Mouse (Mus musculus): ENCODE measurements around the gene Lmbrd2.

The Lmbrd2 gene

DNA sequence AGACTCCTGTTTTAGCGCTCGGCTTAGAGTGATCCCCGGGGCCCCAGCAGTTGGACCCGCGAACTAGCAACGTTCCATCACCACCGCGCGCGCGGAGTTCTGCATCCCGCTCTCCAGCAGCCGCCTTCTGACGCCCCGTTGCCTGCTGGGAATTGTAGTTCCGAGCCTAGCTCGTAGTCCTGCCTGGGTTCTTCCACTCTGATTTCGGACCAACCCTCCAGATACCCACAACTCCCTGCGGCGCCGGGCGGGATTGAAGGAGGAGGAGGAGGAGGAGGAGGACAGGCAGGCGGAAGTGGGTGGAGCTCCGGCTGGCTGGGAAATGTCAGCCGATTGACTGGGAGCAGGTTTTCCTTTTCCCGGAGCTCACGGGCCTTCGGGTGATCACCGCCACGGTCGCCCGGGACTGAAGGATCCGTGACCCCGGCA lies at the start of gene Lmbrd2:
Gene Lmbrd2, plus strand, starts transcription at position 299 of the 429 bp plus-strand sequence.
- peak; percentile 98 for DNase-seq (ENCODE audit: low spot score)

DNA sequence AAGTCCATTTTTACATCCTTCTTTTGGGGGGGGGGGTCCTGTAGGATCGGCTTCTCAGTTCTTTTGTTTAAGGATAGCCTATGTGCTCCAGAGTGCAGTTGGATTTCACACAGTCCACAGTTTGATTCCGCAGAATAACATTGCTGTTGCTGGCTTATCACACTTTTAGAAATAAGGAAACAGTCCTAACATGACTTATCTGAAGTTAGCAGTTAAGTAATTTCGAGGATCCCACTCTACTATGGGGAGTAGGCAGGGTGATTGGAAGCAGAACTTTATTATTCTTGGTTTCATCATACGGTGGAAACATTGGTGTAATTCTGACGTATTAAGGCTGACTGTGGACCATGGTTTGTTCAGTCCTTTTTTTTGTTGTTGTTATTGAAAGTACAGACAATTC lies 49.7 kb upstream of the Lmbrd2 start:
- DNase-seq (ENCODE audit: low spot score), result no peak

DNA sequence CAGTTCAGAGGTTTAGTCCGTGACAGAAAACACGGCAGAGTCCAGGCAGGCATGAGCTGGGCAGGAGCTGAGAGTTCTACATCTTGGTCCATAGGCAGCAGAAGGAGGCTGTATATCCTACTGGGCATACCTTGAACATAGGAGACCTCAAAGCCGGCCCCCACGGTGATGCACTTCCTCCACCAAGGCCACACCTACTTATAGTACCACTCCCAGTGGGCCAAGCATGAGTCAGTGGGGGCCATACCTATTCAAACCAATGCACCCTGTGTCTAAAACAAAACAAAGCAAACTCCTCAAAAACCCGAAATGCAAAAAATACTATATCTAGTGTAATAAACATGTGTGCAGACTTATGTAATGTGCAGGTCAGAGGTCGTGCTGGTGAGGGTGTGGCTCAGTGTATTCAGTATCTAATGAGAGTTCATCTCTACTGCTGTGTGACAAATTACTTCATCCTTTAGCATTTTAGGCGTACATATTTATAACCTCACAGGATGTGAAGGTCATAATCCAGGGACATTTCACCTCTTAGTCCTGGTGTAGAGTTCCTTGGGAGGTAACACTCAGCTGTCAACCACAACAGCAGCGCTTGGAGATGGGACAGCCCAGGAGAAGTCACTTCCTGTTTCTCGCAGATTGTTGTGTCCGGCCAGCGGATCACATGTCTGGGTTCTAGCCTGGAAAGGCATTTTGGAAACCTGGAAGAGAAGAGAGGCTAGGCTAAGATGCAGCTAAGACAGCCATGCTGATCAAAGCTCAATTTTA lies 46.6 kb upstream of the Lmbrd2 start:
- DNase-seq (ENCODE audit: low spot score), result no peak

DNA sequence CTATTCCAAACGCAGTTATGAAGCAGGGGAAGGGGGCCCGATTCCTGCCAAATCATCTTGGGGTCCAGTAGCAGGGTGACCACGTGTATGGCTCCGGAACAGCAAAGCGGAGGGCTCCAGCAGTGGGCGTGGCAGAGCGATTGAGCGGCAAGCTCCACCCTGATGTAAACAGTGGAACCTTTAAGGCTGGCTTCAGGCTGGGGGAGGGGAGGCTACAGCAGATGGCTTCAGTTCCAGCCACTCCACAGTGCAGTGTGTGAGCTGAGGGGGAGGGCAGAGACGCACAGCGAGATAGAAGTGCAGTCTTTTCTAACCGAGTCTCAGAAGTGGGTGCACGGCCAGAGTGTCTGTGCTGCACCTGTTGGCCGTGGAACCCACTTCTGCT lies 46.0 kb upstream of the Lmbrd2 start:
- peak; percentile 34 for DNase-seq (ENCODE audit: low spot score)

DNA sequence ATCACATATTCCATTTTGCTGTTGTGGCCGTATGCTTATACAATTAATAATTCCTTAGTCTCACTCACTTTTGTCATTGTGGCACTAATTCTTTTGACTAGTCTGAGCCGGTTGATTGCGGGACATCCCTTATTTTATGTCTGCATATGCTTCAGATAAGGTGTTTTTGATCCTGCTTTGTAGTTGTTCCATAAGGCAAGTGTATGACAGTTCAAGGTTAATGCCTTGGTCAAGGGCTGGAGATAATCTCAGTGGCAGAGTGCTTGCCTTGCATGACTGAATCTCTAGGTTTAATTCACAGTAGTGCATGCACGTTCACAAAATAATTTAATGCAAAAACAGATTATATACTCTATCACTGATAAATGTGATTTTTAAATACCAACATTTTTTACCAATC lies 43.5 kb upstream of the Lmbrd2 start:
- DNase-seq (ENCODE audit: low spot score), result no peak

DNA sequence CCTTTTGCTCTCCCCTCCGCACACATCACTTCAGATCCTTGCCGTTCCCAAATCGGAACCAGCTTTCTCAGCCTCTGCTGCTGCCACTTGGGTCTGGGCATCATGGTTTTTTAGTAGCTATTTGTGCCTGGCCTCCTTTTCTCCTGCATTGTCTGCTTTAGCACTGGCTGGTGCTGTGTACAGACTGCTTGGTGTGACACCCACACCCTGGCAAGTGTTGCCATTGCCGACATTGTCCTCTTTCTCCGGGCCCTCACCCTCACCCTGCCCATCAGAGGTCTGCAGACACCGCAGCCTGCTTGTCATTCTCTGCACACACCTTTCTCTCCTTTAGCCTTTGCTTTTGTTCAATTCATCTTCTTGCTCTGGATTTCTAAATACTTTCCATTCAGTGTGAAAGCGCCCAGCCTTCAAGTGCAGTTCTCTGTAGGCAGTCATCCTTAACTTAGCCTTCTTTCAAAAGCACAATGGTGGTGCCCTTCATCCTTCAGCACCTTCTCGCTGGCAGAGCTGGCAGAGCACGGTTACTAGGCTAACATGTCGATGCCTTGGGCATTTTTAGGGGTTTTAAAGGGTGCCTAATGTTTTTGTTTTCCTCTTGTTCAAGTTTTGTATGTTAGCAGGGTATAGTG lies 39.8 kb upstream of the Lmbrd2 start:
- DNase-seq (ENCODE audit: low spot score), result no peak

DNA sequence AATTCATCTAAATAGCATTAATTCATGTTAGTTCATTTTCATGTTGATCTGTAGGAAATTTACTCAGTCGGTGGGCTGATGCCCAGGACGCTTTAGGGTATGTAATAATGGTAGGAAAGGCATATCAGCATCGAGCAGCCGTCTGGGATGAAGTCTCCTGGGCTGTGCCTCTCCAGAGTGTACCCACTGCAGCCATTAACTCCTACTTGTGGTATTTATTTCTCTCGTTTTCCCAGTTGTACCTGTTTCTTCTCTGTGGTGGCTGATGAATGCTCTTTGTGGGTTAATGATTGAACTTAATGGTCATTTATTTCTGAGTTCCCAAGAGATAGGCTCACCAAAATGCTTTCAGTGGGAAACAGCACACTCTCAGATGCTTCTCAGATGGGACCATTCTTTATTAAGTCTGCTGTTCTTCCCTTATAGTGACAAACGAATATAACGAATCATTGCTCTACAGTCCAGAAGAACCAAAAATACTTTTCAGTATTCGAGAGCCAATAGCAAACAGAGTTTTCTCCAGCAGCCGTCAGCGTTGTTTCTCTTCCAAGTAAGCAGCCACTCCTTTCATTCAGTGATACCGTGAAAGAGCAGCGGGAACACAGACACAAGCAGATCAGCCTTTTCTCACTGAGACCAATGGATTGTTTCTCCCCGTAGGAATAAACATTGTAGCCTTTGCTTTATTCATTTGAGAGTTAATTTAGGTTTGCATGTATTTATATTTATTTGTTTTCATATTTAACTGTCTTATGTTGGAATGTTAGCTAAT lies 33.9 kb upstream of the Lmbrd2 start:
- no peak for DNase-seq (ENCODE audit: low spot score)

DNA sequence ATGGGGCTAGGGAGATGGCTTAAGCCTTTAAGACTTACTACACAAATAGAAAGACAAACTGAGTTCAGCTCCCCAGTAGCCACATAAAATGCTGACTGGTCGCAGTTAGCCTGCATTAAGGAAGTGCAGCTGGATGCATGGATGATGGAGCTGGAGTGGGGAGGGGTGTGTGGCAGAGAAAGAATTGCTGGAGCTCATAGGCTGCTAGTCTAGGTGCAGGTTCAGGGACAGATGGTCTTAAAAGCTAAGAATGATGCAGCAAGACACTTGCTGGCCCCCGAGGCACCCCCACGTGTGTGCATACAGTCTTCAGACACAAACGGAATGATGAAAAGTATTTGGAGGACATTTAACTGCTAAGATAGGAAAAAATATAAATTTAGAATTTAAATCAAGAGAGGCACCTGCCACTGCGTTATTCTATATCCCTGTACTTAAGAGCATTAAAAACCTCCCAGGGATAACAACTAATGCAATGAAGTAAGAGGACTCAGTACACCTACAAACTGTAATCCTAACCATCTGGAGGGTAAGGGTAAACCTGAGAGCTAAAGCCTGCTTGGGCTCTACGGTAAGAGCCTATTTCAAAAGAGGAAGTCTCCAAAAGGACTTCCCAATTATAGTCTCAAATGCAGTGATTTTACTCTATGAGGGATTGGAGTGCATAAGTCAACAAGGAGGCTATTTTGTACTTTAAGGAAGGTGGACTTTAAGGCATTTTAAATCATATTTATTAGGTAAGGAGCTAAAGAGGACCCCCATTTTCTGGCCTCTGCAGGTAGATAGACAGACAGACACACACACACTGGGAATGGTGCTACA lies 29.6 kb upstream of the Lmbrd2 start:
- no peak for DNase-seq (ENCODE audit: low spot score)

DNA sequence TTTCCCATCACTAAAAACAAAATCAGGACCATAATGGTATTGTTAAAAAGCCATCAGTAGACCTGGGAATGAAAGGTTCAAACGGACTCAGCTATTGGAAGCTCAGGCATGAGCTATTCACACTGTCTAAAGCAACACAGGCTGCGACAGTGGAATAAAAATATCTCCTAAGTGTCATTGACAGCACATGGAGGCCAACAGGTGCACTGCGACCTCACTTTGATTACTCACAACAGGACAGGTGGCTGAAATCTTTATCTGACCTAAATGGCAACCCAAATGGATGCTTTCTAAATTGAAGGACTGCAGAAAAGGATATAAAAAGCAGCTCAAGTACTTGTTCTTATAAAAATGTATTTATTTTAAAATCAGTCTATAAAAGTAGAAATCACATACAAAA lies 28.7 kb upstream of the Lmbrd2 start:
- DNase-seq (ENCODE audit: low spot score), result no peak

DNA sequence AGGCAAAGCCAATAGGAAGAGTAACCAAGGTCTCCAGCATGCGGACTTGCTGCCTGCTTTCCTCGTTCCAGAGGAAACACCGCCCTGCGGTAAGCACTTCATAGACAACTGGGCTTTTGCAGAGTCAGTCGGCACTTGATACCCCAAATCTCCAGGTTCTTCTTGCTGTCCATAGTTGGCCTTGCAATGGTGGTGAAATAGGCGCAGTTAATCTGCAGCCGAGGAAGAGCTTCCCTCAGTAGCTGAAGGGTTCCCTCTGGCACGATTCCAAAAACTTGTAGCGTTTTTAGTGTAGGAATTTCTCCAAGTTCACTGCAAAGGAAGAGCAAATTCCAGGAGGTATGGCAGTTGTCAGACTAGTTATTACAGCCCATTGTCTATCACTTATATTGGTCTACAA lies 26.8 kb upstream of the Lmbrd2 start:
- DNase-seq (ENCODE audit: low spot score), result no peak

DNA sequence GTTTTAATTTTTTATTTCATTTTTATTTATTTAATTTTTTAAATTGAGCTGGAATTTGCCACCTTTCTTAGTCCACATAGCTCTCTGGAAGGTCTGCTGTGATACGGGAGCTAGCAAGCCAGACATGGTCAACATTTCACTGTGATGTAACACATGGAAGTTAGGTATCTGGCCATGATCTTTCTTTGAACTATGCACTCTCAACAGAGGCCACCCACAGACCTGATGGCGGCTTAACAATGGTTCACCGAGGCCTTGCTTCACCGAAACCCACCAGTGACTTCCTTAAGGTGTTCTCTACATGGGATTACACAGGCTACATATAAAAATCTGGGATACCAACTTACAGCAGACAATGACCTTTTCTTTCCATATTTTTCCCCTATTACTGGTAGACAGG lies 26.2 kb upstream of the Lmbrd2 start:
- no peak for DNase-seq (ENCODE audit: low spot score)

DNA sequence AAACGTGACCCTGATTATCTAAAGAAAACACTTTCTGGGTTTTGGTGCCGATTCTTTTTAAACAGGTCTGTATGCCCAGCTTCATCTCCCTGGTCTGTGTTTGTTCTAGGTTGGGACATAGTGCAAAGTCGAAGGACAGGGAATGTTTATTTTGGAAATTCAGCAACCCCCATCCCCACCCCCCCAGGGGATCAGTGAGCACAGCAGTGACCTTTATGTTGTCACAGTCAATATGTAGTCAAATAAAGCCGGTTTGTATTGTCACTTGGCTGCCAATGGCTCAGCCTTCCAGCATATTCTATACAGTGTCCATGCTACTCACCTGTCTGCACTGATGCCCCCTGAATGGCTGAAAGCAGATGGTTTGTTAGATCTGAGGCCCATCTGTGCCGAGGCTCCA lies 25.8 kb upstream of the Lmbrd2 start:
- no peak for DNase-seq (ENCODE audit: low spot score)

DNA sequence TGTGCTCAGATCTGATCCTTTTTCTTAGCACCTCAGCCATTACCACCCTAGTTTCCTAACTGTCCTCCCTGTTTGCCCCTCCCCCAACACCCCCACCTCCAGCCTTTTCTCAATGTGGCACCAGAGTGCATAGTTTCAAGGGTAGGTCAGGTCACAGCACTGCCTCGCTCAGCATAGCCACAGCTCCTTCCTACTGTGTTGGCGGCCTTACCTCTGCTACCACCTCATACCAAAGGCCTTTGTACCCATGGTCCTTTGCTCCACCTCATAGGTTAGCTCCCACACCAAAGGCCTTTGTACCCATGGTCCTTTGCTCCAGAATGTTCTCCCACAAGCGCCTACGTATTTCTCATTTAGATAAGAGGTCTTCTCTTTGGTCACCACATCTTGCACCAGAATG lies 21.5 kb upstream of the Lmbrd2 start:
- no peak for DNase-seq (ENCODE audit: low spot score)

DNA sequence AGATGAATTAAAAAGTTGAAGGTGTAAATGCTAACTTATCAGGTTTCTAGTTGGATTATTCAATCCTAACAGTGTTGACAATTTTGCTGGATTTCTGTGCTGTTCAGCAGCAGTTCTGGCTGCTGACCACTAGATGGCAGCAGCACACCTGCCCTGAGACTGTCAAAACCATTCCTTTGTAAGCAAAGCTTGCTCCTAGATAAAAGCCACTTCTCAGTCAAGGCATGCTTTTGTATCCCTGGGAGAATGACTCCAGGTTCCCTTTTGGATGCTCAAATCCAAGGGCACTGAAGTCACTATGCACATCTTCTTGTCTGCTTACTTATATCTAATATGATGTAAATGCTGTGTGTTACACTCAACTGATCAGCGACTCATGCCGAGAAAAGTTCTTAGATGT lies 20.3 kb upstream of the Lmbrd2 start:
- DNase-seq (ENCODE audit: low spot score), result peak; percentile 47

DNA sequence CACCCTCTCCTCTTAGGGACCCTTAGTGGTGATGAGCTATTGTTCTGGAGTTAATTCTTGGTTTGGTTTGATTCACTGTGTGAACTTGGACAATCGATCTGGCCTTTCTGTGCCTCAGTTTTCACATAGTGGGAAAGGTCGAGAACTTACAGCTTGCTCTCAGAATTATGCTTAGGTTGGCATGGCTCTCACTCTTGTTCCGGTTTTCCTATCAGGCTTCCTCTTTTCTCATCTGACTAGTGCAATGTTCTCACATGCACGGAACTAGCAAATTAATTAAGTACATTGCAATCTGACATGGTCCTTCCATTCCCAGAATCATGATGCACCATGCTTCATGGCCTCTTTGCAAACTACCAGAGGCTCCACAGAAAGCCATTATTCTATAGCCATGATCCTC lies 17.4 kb upstream of the Lmbrd2 start:
- no peak for DNase-seq (ENCODE audit: low spot score)

DNA sequence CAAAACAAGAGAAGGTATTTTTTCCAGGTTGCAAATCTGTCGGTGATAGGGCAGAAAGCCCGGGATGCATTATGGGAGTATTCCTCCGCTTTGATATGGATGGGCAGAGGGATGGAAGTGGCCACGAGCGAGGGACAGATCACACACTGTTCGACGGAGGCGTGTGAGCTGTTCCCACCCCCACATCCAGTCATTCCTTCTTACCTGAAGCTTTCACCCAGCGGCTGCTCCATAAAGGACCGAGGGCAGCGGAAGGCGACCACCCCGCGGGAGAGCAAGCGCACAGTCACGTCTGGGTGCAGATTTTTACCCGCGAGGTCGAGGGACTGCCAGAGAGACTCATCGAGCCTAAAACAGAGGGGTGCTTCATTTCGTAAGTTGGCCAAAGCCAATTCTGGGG lies 15.5 kb upstream of the Lmbrd2 start:
- DNase-seq (ENCODE audit: low spot score), result no peak

DNA sequence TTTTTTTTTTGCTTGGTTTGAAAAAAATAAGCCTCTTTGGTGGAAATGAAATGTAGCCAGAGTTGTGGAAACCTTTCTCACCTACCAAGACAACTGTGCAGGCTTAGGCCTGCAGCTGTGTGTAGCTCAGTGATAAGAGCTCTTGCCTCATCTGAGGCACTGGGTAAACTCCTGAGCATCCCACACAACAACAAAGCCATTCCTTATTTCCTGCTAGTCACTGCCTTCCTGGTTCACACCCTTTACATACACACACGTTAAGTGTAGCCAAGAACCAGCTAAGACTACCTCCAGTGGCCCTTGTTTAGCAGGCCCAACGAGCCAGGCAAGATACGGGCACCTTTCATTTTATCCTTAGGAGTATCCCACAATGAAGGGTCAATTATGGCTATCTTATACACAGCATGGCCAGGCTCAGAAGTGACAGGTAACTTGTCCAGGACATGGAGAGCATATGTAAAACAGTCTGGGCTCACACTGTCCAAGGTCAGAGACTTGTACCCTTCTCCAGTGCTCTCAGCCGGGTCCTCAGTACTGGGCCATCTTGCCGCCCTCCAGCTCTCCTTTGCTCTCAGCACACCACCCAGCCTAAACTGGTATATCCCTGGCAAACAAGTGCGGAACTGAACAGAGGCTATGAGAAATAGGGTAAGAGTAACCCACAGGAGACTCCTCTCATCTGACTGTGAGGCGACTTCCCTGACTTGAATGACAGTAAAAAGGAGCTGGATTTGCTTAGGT lies 13.1 kb upstream of the Lmbrd2 start:
- no peak for DNase-seq (ENCODE audit: low spot score)

DNA sequence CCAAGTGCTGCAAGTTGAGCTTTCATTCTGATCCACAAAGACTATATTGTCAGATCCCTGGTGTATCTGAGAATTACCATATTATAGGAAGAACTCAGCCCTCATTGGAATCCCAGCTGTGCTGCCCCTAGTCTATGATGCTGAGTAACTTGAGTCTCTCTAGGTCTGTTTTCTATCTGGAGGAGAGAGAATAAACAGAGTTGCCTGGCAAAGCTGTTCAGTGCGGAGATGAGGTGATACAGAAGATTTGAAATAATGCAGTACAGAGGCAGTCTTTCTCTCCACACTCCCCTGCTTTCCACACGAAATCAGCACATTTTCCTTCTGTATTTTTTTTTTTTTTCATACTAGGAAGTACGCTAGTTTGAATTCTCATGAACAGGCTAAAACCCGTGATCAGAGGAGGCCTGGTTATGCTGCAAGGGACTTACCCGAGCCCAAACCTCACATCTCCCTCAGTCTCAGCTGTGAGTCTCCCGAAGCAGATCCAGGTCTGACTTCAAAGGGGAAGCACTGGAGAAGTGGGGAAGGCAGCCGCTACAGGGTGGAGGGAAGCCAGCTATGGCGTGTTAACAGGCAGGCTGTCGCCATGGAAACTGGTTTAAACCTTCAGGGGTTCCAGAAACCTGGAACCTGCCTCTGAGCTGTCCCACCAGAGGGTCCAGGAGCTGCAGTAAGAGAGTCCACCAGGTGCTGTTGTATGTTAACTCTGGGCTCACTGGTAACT lies 9.4 kb upstream of the Lmbrd2 start:
- no peak for DNase-seq (ENCODE audit: low spot score)

DNA sequence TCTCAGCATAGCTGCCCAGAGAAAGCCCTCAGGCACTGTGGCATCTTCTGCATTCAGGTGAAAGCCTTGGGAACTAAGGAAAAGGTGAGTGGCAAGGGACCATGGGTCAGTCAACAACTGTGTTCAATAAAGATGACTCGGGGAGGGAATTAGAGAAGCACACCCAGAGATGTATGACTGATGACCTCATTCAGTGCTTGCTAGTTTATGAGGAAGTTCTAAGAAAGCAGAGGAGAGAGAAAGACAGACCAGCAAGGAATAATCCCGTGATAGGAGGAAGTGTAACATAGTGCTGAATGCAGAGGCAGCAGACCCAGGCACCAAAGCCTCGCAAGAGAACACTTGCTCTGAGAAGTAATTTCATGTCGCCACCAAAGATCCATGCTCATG lies 8.9 kb upstream of the Lmbrd2 start:
- DNase-seq (ENCODE audit: low spot score), result no peak

DNA sequence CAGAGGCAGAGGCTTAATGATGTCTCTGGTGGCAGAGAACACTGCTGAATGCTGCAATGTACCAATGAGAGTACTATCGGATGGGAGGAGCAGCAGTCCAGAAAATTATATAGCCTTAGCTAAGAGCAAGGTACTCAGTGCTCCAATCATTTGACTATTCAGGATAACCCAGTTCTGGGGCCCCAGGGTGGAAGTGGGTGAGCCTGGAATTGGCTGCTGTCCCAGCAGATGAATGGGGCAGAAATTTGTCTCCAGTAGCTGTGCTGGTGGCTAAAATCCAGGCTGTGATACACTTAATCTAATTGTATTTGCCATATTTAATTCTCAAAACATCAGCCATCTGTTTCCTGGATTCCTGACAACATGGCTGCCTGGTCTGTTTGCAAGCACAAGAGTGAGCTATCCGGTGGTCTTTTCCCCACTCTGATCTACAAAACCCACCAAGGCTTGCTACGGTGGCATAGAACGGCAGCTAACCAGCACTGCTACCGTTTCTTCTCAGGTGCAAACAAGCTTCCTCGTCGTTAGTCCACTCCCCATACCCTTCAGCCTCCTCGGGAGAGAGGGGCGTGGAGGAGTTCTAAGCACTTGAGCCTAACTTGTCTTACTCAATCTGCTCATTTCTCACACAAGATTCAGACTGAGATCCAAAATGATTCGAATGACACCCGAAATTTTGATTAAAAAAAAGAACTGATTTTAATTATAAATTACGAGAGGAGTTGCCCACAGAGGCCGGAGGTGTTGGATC lies 7.5 kb upstream of the Lmbrd2 start:
- no peak for DNase-seq (ENCODE audit: low spot score)

Data from lung, postnatal 25 days (tissue).